Mouse (Mus musculus) forebrain, embryonic 15.5 days (tissue): ENCODE results near the gene Kcnmb2. TPM values are rescaled to one million over a fixed set of nuclear protein-coding genes. Genes with fewer than 3 reads are reported as not detected.
A peak's percentile ranks its signal among the peaks of the same experiment; 100 is the strongest.

ENCODE experiments used
- ATAC-seq: fragments of 200-750 bp; cut with Nextera tagmentation; replicated peaks from 2 replicates; pipeline ENCODE4 v1.8.0; 2017; ENCODE audit warnings: mild to moderate bottlenecking, moderate TSS enrichment, moderate library complexity
- H3K27ac ChIP-seq: fragments of 300-500 bp; sonication (generic); replicated peaks from 2 replicates; pipeline ENCODE4 v1.5.1; 2015; ENCODE audit warnings: mild to moderate bottlenecking, inconsistent platforms
- H3K27me3 ChIP-seq: fragments of 300-500 bp; sonication (generic); 2 replicates; pipeline ENCODE4 v1.6.1; 2015; ENCODE audit warnings: inconsistent platforms
- H3K36me3 ChIP-seq: fragments of 300-500 bp; sonication (generic); 2 replicates; pipeline ENCODE4 v1.6.1; 2015; ENCODE audit warnings: mild to moderate bottlenecking, inconsistent platforms
- H3K4me1 ChIP-seq: fragments of 300-500 bp; sonication (generic); 2 replicates; pipeline ENCODE4 v1.6.1; 2015; ENCODE audit warnings: inconsistent platforms
- H3K4me2 ChIP-seq: fragments of 300-500 bp; sonication (generic); replicated peaks from 2 replicates; pipeline ENCODE4 v1.6.1; 2015; ENCODE audit warnings: mild to moderate bottlenecking, inconsistent platforms
- H3K4me3 ChIP-seq: fragments of 300-500 bp; sonication (generic); 2 replicates; pipeline ENCODE4 v1.5.1; 2015; ENCODE audit warnings: mild to moderate bottlenecking, inconsistent platforms
- H3K9ac ChIP-seq: fragments of 300-500 bp; sonication (generic); replicated peaks from 2 replicates; pipeline ENCODE4 v1.6.1; 2015; ENCODE audit warnings: mild to moderate bottlenecking, inconsistent platforms
- H3K9me3 ChIP-seq: fragments of 300-500 bp; sonication (generic); 2 replicates; pipeline ENCODE4 v1.6.1; 2016; ENCODE audit warnings: inconsistent platforms
- WGBS: fragments of 180-500 bp; shearing (Covaris S2); methylation state at CpG from one replicate; pipeline ENCODE4 v1.1.7; 2015; ENCODE audit warnings: mixed read lengths; 5-methylcytosine and 5-hydroxymethylcytosine counted together
- polyA plus RNA-seq: library from polyadenylated mRNA; unstranded; fragments of >200 nt; fragmentation: Nextera tagmentation; extraction: Ambion mirVana; gene quantifications from 2 replicates; pipeline ENCODE4 v1.2.1, GENCODE M21; 2015

Gene Kcnmb2
- polyA plus RNA-seq, 1 experiment from 2014 or later: 3.6 TPM

- no peak for ATAC-seq
- 69% methylated on average over 2 of the region's 2 CpGs for WGBS
- Histone ChIP-seq H3K36me3 (no peaks in the 10 kb centered on the region), H3K4me1 (0 out of 2 replicates have a peak, but pooled peaks cover 3% of the 10 kb centered on the region), H3K27ac (no peak overlapping the region), H3K4me2 (no peak overlapping the region), H3K27me3 (no peaks in the 10 kb centered on the region), H3K9ac (no peak overlapping the region), H3K9me3 (no peaks in the 10 kb centered on the region), H3K4me3 (no peak overlapping the region)
These were observed 283.7 kb downstream of the Kcnmb2 start for GRCm38 (mm10) chr3:32185855-32186522.

GRCm38 (mm10) chr3:32188521-32188920, 286.2 kb downstream of the Kcnmb2 start:
- no peak overlapping the region for H3K9ac ChIP-seq
- H3K4me3 ChIP-seq: no peak overlapping the region
- WGBS: 28% methylated on average over 5 of the region's 5 CpGs
- H3K27me3 ChIP-seq: no peaks in the 10 kb centered on the region
- H3K4me2 ChIP-seq: no peak overlapping the region
- no peaks in the 10 kb centered on the region for H3K4me1 ChIP-seq
- H3K27ac ChIP-seq: no peak overlapping the region
- H3K36me3 ChIP-seq: no peaks in the 10 kb centered on the region
- H3K9me3 ChIP-seq: no peaks in the 10 kb centered on the region
- peak; percentile 71; the same call in 1 of the 2 replicates for ATAC-seq

GRCm38 (mm10) chr3:32188955-32189354, 286.6 kb downstream of the Kcnmb2 start:
- no peak overlapping the region for H3K4me3 ChIP-seq
- H3K4me2 ChIP-seq: no peak overlapping the region
- no peaks in the 10 kb centered on the region for H3K9me3 ChIP-seq
- WGBS: 89% methylated on average over 2 of the region's 2 CpGs
- H3K36me3 ChIP-seq: no peaks in the 10 kb centered on the region
- H3K27ac ChIP-seq: no peak overlapping the region
- peak; percentile 26; the same call in 1 of the 2 replicates for ATAC-seq
- H3K9ac ChIP-seq: no peak overlapping the region
- no peaks in the 10 kb centered on the region for H3K27me3 ChIP-seq
- no peaks in the 10 kb centered on the region for H3K4me1 ChIP-seq

DNA sequence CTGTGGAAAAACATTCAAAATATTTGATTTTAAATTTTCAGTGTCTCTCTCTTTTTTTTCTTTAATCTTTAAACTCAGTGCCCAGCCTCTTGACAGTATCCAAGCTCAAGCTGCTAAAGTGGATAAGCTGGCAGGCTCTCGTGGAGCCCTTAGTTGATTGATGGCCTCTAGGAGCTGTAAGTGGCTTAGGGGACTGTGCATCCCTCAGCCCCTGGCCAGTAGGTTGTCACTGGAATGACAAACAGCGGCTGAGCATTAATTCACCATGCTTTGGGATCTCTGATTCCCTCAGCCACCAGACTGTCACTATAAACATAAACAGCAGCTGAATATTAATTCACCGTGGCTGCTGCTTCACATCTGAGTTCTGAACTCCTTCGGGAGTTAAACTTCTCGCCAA, 287.6 kb downstream of the Kcnmb2 start:
- Histone ChIP-seq H3K36me3 (no peaks in the 10 kb centered on the region), H3K4me2 (no peak overlapping the region), H3K9me3 (no peaks in the 10 kb centered on the region), H3K9ac (no peak overlapping the region), H3K4me3 (no peak overlapping the region), H3K27ac (no peak overlapping the region), H3K4me1 (no peaks in the 10 kb centered on the region), H3K27me3 (no peaks in the 10 kb centered on the region)
- no peak for ATAC-seq
- 70% methylated on average over 5 of the region's 5 CpGs for WGBS

GRCm38 (mm10) chr3:32194014-32194413, 291.7 kb downstream of the Kcnmb2 start:
- WGBS: 66% methylated on average over 5 of the region's 5 CpGs
- Histone ChIP-seq H3K9me3 (no peaks in the 10 kb centered on the region), H3K4me3 (no peak overlapping the region), H3K27ac (no peak overlapping the region), H3K36me3 (no peaks in the 10 kb centered on the region), H3K27me3 (no peaks in the 10 kb centered on the region), H3K4me1 (no peaks in the 10 kb centered on the region), H3K9ac (no peak overlapping the region), H3K4me2 (no peak overlapping the region)
- ATAC-seq: no peak

GRCm38 (mm10) chr3:32226755-32227154, 324.4 kb downstream of the Kcnmb2 start:
- no peak overlapping the region for H3K4me2 ChIP-seq
- no peaks in the 10 kb centered on the region for H3K4me1 ChIP-seq
- no peaks in the 10 kb centered on the region for H3K36me3 ChIP-seq
- H3K9me3 ChIP-seq: no peaks in the 10 kb centered on the region
- WGBS: 87% methylated on average over 2 of the region's 2 CpGs
- H3K4me3 ChIP-seq: no peak overlapping the region
- no peaks in the 10 kb centered on the region for H3K27me3 ChIP-seq
- no peak for ATAC-seq
- H3K9ac ChIP-seq: no peak overlapping the region
- H3K27ac ChIP-seq: no peak overlapping the region

DNA sequence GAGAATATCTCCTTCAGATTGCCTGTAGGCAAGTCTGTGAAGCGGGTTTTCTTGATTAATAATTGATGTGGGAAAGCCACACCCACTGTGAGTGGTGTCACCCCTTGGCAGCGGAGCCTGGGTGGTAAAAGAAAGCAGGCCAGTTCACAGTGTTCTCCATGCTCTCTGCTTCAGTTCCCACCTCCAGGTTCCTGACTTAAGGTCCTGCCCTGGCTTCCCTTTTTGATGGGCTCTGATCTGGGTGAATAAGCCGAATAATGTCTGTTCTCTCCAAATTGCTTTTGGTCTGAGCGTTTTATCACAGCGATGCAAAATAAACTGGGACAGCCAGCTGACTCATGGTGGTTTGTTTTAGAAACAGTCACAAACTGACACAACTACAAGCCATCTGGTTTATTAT, 334.5 kb downstream of the Kcnmb2 start:
- no peak for ATAC-seq
- WGBS: 75% methylated on average over 5 of the region's 5 CpGs
- Histone ChIP-seq H3K4me1 (no peaks in the 10 kb centered on the region), H3K4me3 (no peak overlapping the region), H3K27ac (no peak overlapping the region), H3K9me3 (no peaks in the 10 kb centered on the region), H3K36me3 (no peaks in the 10 kb centered on the region), H3K4me2 (no peak overlapping the region), H3K9ac (no peak overlapping the region), H3K27me3 (no peaks in the 10 kb centered on the region)
